Mouse (Mus musculus) embryo, embryonic 10 days (tissue): Measurements from ENCODE around the gene Lrrn4.
A peak's percentile ranks its signal among the peaks of the same experiment; 100 is the strongest.

Experiments
- DNase-seq: peaks from one replicate; pipeline ENCODE4 v3.0.0-alpha.2; 2015; ENCODE audit warnings: low spot score

Lrrn4 gene

GRCm38 (mm10) chr2:132880844-132881645 is at the start of gene Lrrn4:
Lrrn4 (minus strand) TSS chr2:132880891.
- DNase-seq = peak; percentile 50

GRCm38 (mm10) chr2:132928999-132929398 is 48.3 kb upstream of the Lrrn4 start:
- DNase-seq = no peak

- no peak for DNase-seq
Observed at GRCm38 (mm10) chr2:132927871-132928270, 47.2 kb upstream of the Lrrn4 start.

- no peak for DNase-seq
Observed at GRCm38 (mm10) chr2:132927298-132927697, 46.6 kb upstream of the Lrrn4 start.

- no peak for DNase-seq
Observed at GRCm38 (mm10) chr2:132923290-132924085, 42.8 kb upstream of the Lrrn4 start.

GRCm38 (mm10) chr2:132922076-132922873 is 41.6 kb upstream of the Lrrn4 start:
- no peak for DNase-seq

GRCm38 (mm10) chr2:132914785-132915184 is 34.1 kb upstream of the Lrrn4 start:
- no peak for DNase-seq

- DNase-seq = peak; percentile 73
Observed at GRCm38 (mm10) chr2:132906763-132907162, 26.1 kb upstream of the Lrrn4 start.

GRCm38 (mm10) chr2:132904961-132905360 is 24.3 kb upstream of the Lrrn4 start:
- no peak for DNase-seq

- DNase-seq = peak; percentile 78
Observed at GRCm38 (mm10) chr2:132903498-132903897, 22.8 kb upstream of the Lrrn4 start.

- DNase-seq = no peak
Observed at GRCm38 (mm10) chr2:132902056-132902455, 21.4 kb upstream of the Lrrn4 start.

GRCm38 (mm10) chr2:132901636-132902035 is 20.9 kb upstream of the Lrrn4 start:
- DNase-seq = no peak

- DNase-seq = no peak
Observed at GRCm38 (mm10) chr2:132900596-132900995, 19.9 kb upstream of the Lrrn4 start.

GRCm38 (mm10) chr2:132898211-132898610 is 17.5 kb upstream of the Lrrn4 start:
- no peak for DNase-seq

GRCm38 (mm10) chr2:132893826-132894225 is 13.1 kb upstream of the Lrrn4 start:
- no peak for DNase-seq

- DNase-seq = no peak
Observed at GRCm38 (mm10) chr2:132885312-132885711, 4.6 kb upstream of the Lrrn4 start.

- DNase-seq = peak; percentile 30
Observed at GRCm38 (mm10) chr2:132884303-132884967, 3.7 kb upstream of the Lrrn4 start.

- peak; percentile 59 for DNase-seq
Observed at GRCm38 (mm10) chr2:132879261-132880044, 1.2 kb downstream of the Lrrn4 start.

GRCm38 (mm10) chr2:132876991-132877390 is 3.7 kb downstream of the Lrrn4 start:
- no peak for DNase-seq

- DNase-seq = no peak
Observed at GRCm38 (mm10) chr2:132873657-132874326, 6.9 kb downstream of the Lrrn4 start.
